Mouse (Mus musculus) neural tube, postnatal 0 days (tissue): ENCODE measurements around the gene Coa5. TPM values are rescaled to one million over a fixed set of nuclear protein-coding genes. Genes with fewer than 3 reads are reported as not detected.

Experiments
- polyA plus RNA-seq: library from polyadenylated mRNA; unstranded; fragments of >200 nt; fragmentation: Nextera tagmentation; extraction: Ambion mirVana; gene quantifications from 2 replicates; pipeline ENCODE4 v1.2.1, GENCODE M21; 2015

Coa5 gene
- polyA plus RNA-seq: 42.3 and 45.0 TPM in 2 replicates

GRCm38 (mm10) chr1:37429366-37430296 is at the start of gene Coa5, which contains the start of gene Unc50:
Gene Coa5, minus strand, starts transcription at chr1:37430103.
Gene Unc50, plus strand, starts transcription at chr1:37430139.

Other genes starting within 250 kb of the Coa5 start
- 0.10 and 0.12 TPM in 2 replicates for gene Cnga3, start 215.7 kb downstream of the Coa5 start, polyA plus RNA-seq
- 64.7 and 68.6 TPM in 2 replicates for gene Inpp4a, start 130.2 kb downstream of the Coa5 start, polyA plus RNA-seq
- gene Unc50, start within 50 bp of the Coa5 start, polyA plus RNA-seq: 130 and 143 TPM in 2 replicates
- gene Mgat4a, start 110.9 kb upstream of the Coa5 start, polyA plus RNA-seq: 9.2 and 11.1 TPM in 2 replicates